In the genomic region with DNA sequence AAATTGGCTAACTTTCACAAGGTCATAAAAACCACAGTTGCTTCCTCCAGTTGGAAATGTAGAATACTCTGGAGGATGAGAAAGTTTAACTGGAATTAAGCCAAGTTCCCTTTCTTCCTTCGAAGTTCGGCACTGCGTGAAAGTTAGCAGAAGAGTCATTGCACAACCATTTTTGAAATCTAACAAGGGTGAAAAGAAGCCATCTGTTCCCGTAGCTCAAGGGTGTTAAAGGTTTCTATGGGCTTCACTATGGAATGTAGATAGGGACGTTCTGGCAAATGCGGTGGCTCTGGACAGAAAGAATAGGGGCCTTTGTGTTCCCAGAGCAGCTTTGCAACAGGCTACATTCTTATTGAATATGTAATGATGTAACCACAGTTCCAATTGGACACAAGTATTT, we compare ENCODE assay signal across 8 mouse cellular contexts. TPM values are rescaled to one million over a fixed set of nuclear protein-coding genes. Genes with fewer than 3 reads are reported as not detected.
A peak's percentile ranks its signal among the peaks of the same experiment; 100 is the strongest.
DNase-seq lines count a peak whose midpoint lies in the region; ATAC-seq lines count a peak whose summit lies in the region.

No protein-coding gene starts in this region.

- peak overlapping the region; percentile 89 for H3K9ac ChIP-seq in embryonic facial prominence, embryonic 11.5 days (replicated peaks; ENCODE audit: low read length)
- peak overlapping the region; percentile 89 for H3K9ac ChIP-seq in hindbrain, embryonic 12.5 days
- H3K9ac ChIP-seq in midbrain, embryonic 12.5 days (replicated peaks): peak overlapping the region; percentile 98

- no peak overlapping the region for H3K27ac ChIP-seq in embryonic facial prominence, embryonic 11.5 days (replicated peaks; ENCODE audit: low read depth, low read length)
- peak overlapping the region; percentile 93 for H3K27ac ChIP-seq in hindbrain, embryonic 12.5 days
- H3K27ac ChIP-seq in midbrain, embryonic 12.5 days (replicated peaks): peak overlapping the region; percentile 97

- no peak for ATAC-seq in embryonic facial prominence, embryonic 11.5 days (replicated peaks; ENCODE audit: insufficient number of reproducible peaks, low FRiP score, low TSS enrichment, low read depth)
- peak; percentile 51 for ATAC-seq in hindbrain, embryonic 12.5 days (ENCODE audit: low FRiP score)
- peak; percentile 42 for ATAC-seq in midbrain, embryonic 12.5 days (ENCODE audit: low FRiP score, low read depth)
- no peak for ATAC-seq in activated CD4-positive, CD25-positive, alpha-beta regulatory T cell, adult 4 months
- no peak for ATAC-seq in frontal cortex, adult (ENCODE audit: low TSS enrichment)

- H3K36me3 ChIP-seq in embryonic facial prominence, embryonic 11.5 days (replicated peaks; ENCODE audit: control insufficient read depth, insufficient read depth, low read depth, low read length): peaks cover 3% of the 10 kb centered on the region
- peaks cover 32% of the 10 kb centered on the region for H3K36me3 ChIP-seq in hindbrain, embryonic 12.5 days
- peaks cover 34% of the 10 kb centered on the region for H3K36me3 ChIP-seq in midbrain, embryonic 12.5 days

- DNase-seq in cerebellum, postnatal 10 days: peak; percentile 13 to 16
- DNase-seq in cerebellum, adult 9-11 months: no peak
- peak; percentile 29 for DNase-seq in embryonic facial prominence, embryonic 11.5 days (ENCODE audit: low spot score)
- DNase-seq in kidney, adult 11 months: no peak

- H3K27me3 ChIP-seq in embryonic facial prominence, embryonic 11.5 days (ENCODE audit: control insufficient read depth, insufficient read depth, low read length): no peaks in the 10 kb centered on the region
- H3K27me3 ChIP-seq in hindbrain, embryonic 12.5 days: no peaks in the 10 kb centered on the region
- H3K27me3 ChIP-seq in midbrain, embryonic 12.5 days: no peaks in the 10 kb centered on the region

- WGBS in embryonic facial prominence, embryonic 11.5 days: 24% methylated on average over 6 of the region's 6 CpGs
- WGBS in hindbrain, embryonic 12.5 days: 2% methylated on average over 6 of the region's 6 CpGs
- 3% methylated on average over 6 of the region's 6 CpGs for WGBS in midbrain, embryonic 12.5 days

- H3K9me3 ChIP-seq in embryonic facial prominence, embryonic 11.5 days (replicated peaks; ENCODE audit: control insufficient read depth, low read length): no peaks in the 10 kb centered on the region
- H3K9me3 ChIP-seq in hindbrain, embryonic 12.5 days (replicated peaks): no peaks in the 10 kb centered on the region
- no peaks in the 10 kb centered on the region for H3K9me3 ChIP-seq in midbrain, embryonic 12.5 days

- H3K4me2 ChIP-seq in embryonic facial prominence, embryonic 11.5 days (ENCODE audit: low read depth, low read length): peak overlapping the region; percentile 82
- H3K4me2 ChIP-seq in hindbrain, embryonic 12.5 days (replicated peaks): peak overlapping the region; percentile 69
- H3K4me2 ChIP-seq in midbrain, embryonic 12.5 days (replicated peaks): peak overlapping the region; percentile 63

- no peaks in the 10 kb centered on the region for H3K4me1 ChIP-seq in embryonic facial prominence, embryonic 11.5 days (ENCODE audit: control insufficient read depth, insufficient read depth, low read length)
- H3K4me1 ChIP-seq in hindbrain, embryonic 12.5 days: peaks cover 23% of the 10 kb centered on the region
- peaks cover 38% of the 10 kb centered on the region for H3K4me1 ChIP-seq in midbrain, embryonic 12.5 days

- peak overlapping the region; percentile 78 for H3K4me3 ChIP-seq in embryonic facial prominence, embryonic 11.5 days (ENCODE audit: low read depth, low read length)
- peak overlapping the region; percentile 86 for H3K4me3 ChIP-seq in hindbrain, embryonic 12.5 days
- H3K4me3 ChIP-seq in midbrain, embryonic 12.5 days: peak overlapping the region; percentile 94

RNA-seq across cellular contexts. Expression of gene Vim, which starts 2.2 kb away (rescaled TPM):
- polyA plus RNA-seq in embryonic facial prominence, embryonic 11.5 days (2014; fragmentation: Nextera tagmentation; extraction: Ambion mirVana): 682 and 719 TPM in 2 replicates
- polyA plus RNA-seq in hindbrain, embryonic 12.5 days (2016; fragmentation: Nextera tagmentation; extraction: Ambion mirVana): 1,011 and 1,056 TPM in 2 replicates
- 1,184 and 1,191 TPM in 2 replicates for polyA plus RNA-seq in midbrain, embryonic 12.5 days (2016; fragmentation: Nextera tagmentation; extraction: Ambion mirVana)
- polyA plus RNA-seq in activated CD4-positive, CD25-positive, alpha-beta regulatory T cell, adult 4 months (2017; shearing (Covaris generic)): 100 to 1,000 TPM; 703 to 754 TPM

RNA-seq across cellular contexts. Expression of gene Trdmt1, which starts 31.5 kb away (rescaled TPM):
- polyA plus RNA-seq in embryonic facial prominence, embryonic 11.5 days (2014; fragmentation: Nextera tagmentation; extraction: Ambion mirVana): 8.7 and 8.8 TPM in 2 replicates
- 6.4 and 7.9 TPM in 2 replicates for polyA plus RNA-seq in hindbrain, embryonic 12.5 days (2016; fragmentation: Nextera tagmentation; extraction: Ambion mirVana)
- 8.2 and 10.5 TPM in 2 replicates for polyA plus RNA-seq in midbrain, embryonic 12.5 days (2016; fragmentation: Nextera tagmentation; extraction: Ambion mirVana)
- 10 to 100 TPM; 16.2 to 17.0 TPM for polyA plus RNA-seq in activated CD4-positive, CD25-positive, alpha-beta regulatory T cell, adult 4 months (2017; shearing (Covaris generic))

Comparison
In these comparisons a context has a peak if more than half of its experiments do, and no peak if none do; other contexts are left out.
1. DNase-seq: peak in cerebellum, postnatal 10 days (2 of 2) and embryonic facial prominence, embryonic 11.5 days (single experiment); none in cerebellum, adult 9-11 months (single experiment) and kidney, adult 11 months (single experiment).
2. ATAC-seq: peak in hindbrain, embryonic 12.5 days (single experiment) and midbrain, embryonic 12.5 days (single experiment); none in embryonic facial prominence, embryonic 11.5 days (single experiment), activated CD4-positive, CD25-positive, alpha-beta regulatory T cell, adult 4 months (single experiment) and frontal cortex, adult (single experiment).
3. Peak in every context shown above with its lines, with median percentiles within 50 percentile points of each other: H3K4me2 ChIP-seq, H3K4me3 ChIP-seq and H3K9ac ChIP-seq.